Mouse (Mus musculus): ENCODE results near the gene Hgd.
A peak's percentile ranks its signal among the peaks of the same experiment; 100 is the strongest.

Gene Hgd

DNA sequence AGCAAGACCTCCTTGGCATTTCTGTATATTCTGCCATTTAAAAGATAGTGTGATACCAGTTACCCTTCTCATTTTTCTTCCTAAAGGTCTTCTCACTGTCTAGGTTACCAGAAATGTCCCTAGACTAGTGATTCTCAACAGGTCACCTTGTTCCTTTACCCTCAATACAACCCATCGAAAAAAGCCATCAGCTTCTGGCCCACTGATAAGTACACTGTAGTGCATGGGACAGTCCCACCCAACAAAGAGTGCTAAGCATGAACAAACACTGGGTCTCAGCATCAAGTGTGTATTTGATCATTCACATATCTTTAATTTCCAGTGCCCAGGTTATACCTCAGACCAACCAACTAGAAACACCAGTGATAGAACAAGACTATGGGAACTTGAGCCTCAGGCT lies 55.1 kb downstream of the Hgd start:
- no peak for DNase-seq

DNA sequence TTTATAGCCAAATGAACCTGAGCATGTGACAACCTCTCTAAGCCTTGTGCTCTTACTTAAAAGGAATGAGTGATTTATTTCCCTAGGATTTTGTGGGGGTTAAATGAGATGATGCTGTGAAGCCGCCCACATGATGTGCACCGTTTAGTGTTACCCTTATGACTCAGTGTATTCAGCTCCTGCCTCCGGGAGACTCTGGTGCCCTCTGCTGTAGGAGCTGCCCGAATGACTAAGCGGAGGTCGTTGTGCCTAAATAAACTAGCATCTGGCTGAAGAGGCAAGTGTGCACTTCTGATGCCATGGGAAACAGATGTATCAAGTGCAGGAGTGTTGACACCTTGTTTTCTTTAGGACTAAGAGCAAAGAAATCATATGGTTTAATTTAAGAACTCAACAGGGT lies 56.2 kb downstream of the Hgd start:
- DNase-seq = no peak

- no peak for DNase-seq
Measured at GRCm38 (mm10) chr16:37637802-37638201, 57.8 kb downstream of the Hgd start.

DNA sequence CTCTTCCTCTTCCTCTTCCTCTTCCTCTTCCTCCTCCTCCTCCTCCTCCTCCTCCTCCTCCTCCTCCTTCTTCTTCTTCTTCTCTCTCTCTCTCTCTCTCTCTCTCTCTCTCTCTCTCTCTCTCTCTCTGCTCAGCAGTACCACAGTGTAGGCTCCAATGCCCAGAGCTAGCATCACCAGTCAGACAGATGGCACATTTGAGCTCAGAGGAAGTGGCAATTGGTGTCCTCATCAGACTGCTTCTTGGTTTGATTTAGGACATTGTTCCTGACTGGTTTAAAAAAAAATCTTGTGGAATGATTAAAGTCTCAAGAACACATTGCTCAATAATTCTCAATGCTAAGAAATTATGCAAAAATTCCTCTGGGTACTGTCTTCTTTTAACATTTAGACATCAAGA lies 60.6 kb downstream of the Hgd start:
- DNase-seq = peak; percentile 71

DNA sequence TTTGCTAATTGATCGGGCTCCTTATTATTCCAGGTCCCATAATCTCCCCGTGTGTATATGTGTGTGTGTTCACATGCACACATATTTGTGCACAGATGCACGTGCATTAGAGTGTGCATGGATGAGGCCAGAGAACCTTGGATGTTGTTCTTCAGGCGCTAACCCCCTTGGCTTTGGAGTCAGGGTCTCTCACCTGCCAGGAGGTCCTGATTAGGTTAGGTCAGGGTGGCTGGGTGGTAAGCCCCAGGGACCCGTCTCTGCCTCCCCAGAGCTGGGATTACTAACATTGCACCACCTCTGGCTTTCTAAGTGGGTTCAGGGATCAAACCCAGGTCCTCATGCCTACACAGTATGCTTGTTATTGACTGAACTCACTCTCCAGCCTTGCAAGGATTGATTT lies 64.5 kb downstream of the Hgd start:
- DNase-seq = no peak

GRCm38 (mm10) chr16:37645211-37645610 lies 65.3 kb downstream of the Hgd start:
- DNase-seq = no peak

- DNase-seq = no peak
Measured at GRCm38 (mm10) chr16:37645799-37646198, 65.8 kb downstream of the Hgd start.

GRCm38 (mm10) chr16:37647067-37647466 lies 67.1 kb downstream of the Hgd start:
- no peak for DNase-seq

GRCm38 (mm10) chr16:37647936-37648335 lies 68.0 kb downstream of the Hgd start:
- no peak for DNase-seq

GRCm38 (mm10) chr16:37649068-37649467 lies 69.1 kb downstream of the Hgd start:
- DNase-seq = no peak

DNA sequence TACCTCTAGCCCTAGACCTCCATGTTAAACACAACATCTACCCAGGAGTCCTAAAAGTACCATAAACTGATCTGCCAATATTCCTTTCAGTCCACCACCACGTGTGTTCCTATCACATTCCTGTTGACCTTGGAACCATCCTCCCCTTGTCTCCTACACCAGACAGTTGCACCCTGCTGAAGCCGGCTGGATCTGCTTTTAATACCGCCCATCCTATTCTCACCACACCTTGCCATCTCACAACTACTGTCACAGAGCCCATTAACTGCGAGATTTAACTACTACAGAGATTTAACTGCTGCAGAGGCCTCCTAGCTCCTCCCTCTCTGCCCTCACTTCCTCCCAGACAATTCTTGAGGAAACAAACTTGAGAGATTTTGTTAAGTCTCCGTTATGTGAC lies 71.5 kb downstream of the Hgd start:
- DNase-seq = no peak

- no peak for DNase-seq
Measured at GRCm38 (mm10) chr16:37652654-37653053, 72.7 kb downstream of the Hgd start.

- DNase-seq = no peak
Measured at GRCm38 (mm10) chr16:37653058-37653457, 73.1 kb downstream of the Hgd start.

DNA sequence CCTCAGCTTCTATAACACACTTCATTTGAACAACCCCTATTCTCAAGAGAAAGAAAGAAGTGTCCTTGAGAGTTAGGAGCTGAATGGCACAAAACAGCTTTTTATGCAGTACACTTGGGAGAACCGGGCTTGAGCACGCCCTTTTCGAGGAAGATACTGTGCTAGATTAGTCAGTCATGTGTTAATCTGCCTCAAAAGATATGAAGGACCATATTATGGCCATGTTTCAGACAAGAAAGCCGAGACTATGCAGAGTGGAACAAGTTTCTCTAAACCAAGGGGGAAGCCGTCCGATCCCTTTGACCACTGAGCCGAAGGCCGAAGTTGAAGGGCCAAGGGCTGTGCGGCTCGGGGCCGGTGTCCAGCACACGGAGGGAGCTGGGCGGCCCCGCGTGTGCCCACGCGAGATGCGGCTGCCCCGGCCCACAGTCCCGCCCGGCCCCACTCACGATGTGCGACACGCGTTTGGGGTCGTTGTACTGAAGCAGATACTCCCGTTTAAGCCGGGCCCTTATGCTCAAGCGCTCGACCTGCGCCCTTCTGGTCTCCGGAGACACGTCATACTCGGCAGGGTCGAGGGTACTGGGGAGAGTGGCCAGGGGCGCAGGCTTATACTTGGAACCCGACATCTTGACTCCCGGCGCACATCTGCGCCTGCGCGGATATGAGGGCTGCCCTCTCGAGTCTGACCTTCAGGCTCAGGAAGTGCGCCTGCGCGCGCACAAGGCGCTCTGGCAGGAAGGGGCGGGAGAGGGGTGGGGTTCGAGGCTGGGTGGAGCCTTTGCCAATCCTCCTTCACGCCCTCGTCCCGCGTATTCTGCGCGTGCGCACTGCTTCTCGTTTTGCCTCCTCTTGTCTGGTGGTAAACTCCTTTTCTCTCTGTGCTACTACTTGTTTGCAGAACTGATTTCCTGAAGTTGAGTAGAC lies 74.0 kb downstream of the Hgd start, which contains the start of gene Ndufb4:
Gene Ndufb4, minus strand, starts transcription at position 723 of the 927 bp plus-strand sequence.
- peak; percentile 98 for DNase-seq

DNA sequence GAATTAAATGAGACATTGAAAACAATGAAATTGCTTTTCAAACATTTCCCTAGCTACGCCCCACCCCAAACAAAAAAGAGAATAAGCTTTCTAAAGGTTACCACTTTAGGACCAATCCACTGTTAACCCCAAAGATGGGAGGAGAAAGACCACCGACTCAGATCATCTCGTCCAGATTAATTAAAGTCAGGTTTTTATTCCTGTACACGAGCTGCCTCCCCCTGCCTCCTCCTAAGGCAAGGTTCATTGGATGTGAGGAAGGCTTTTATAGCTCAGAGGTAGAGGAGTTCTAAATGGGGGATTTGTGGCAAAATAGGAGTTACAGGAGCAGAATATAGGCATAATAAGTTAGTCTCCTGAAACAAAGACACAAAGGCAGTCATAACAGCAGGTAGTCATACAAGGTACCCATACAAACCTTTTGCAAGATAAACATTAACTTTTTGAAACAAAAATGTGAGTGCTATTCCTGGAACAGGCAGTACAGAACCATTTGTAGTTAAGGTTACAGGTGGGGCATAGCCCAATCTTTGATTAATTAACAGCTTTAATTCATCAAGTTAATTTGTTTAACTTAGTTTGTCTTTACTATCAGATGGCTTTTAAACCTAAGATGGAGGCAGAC lies 75.0 kb downstream of the Hgd start:
- DNase-seq = no peak

DNA sequence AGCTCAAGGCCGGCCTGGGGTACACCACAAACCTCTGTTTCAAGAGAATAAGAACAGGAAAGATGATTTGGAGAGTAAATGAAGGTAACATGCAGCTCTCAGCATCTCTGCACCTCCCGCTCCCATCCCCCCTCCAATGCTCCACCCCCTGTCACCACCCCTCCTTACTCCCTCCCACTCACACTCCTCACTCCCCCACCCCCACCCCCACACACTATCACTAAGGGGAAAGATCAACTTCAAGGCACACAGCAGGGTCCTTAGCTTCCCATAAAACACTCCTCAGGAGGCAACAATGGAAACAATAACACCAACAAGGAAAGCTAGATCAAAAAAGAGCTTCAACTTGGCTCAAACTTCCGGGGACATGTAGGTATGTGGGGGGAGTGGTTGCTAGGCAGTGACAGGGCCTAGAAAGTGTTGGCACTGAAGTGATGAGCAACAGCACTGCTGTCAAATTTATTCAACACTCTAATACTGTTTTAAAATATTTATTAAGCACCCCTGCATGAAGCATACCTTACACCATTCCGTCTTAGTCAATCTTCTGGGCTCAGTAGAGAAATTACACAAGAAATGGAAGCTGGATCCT lies 75.9 kb downstream of the Hgd start:
- DNase-seq = peak; percentile 24

DNA sequence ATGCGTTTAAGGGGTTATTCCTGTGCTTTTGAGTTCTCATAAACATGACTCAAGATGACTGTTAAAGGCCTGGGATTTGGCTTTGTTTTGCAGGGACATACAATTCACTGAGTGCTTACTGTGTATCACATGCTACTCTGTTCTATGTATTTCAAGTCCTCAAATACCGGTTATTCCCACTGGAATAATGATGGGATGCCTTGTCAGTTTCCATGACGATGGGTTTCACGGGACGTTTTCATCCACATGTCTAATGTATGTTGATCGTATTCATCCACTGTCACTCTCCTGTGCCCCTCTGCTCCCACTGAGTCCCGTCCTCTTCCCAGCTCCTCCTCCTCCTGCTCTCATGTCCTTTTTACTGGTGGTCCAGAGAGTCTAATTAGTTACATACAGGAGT lies 76.8 kb downstream of the Hgd start:
- DNase-seq = no peak

DNA sequence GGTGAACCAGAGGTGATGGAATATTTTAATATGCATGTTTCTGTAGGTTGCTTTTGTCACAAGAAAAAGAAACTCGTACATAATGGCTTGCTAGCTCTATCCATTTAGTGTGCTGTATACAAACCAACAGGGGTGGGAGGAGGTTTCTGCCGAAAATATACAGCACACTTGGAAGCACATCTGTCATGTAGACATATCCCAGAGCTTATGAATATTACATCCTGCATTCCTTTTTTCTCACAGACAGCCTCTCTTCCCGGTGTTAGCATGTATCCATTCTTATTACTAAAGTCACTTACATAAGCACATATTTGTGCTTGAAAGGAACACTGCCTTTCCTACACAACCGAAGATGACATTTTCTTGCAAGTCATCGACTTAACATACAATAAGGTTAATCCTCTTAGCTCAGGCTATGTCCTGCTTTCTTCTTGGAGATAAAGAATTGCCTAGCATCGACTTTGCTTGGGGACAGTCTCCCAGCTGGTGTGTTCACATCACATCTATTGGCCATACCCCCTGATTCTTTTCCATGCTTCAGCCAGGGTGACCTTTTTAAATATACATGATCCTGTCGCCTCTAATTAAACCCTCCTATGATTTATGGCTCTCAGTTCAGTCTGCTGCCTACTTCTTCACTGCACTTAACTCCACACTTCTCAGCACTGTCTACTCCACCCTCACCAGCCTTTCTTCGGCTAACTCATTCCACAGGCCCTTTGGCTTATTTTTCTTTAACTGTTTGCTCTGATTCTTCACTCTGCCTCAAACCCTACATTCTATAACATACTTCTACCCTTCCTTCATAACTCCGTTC lies 83.9 kb downstream of the Hgd start:
- no peak for DNase-seq

GRCm38 (mm10) chr16:37665394-37665935 lies 85.5 kb downstream of the Hgd start:
- DNase-seq = no peak

DNA sequence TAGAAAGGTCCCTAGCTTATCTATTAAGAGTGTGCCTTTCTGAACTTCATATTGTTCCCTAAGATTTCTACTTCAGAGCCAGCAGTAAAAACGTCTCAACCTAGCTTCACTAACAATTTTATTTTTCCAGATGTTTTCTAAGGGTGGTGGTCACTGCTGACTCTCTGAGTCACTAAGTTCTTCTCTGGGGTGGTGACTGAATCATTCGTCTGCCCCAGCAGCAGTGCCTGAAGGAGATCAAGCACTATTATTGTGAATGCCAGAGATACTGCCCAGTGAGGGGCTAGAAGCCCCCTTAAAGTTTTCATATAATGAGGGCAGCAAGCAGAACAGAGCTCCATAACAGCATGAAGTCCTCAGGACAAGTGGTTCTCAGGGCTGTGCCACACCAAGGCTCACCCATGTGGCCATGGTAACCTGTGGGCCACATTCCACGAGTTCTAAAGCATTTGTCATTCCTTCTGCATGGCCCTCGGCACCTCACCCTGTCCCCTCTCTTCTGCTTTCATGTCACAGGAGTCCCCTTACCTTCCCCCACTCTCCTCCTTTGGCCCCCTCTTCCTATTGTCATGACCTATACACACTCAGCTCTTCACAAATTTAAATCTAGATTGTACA lies 90.8 kb downstream of the Hgd start:
- no peak for DNase-seq

GRCm38 (mm10) chr16:37675326-37675725 lies 95.4 kb downstream of the Hgd start:
- DNase-seq = peak; percentile 22

DNA sequence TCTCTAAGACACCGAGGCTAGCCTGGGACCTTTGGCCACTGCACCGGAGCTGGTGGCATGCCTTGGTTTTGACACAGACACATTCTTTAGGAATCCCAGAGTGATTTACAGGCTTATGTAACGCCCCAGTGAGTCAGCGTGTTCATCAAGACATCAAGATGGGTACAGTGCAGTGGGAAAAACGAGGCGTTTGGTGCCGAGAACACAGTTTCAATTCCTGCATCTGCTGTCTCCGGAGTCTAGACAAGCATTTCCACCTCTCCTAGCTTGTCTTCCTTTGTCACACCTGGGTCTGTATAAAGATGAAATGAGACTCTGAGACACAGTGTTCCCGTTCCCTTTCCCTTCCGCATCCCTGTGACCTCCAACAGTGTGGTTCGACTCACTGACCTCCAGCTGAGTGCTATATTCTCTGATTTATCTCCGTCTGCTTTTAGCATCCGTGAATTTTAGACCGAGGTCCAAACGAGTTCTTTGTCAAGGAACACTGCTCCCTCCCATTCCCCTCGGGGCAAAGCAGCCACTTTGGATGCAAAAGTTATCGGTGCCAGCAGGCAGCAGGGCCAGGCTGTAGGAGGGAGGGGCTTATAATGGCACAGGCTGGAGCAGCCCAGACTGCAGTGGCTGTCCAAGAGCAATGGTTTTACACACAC lies 96.2 kb downstream of the Hgd start:
- peak; percentile 72 for DNase-seq
